ENCODE assay signal across 8 mouse cellular contexts in the genomic region with DNA sequence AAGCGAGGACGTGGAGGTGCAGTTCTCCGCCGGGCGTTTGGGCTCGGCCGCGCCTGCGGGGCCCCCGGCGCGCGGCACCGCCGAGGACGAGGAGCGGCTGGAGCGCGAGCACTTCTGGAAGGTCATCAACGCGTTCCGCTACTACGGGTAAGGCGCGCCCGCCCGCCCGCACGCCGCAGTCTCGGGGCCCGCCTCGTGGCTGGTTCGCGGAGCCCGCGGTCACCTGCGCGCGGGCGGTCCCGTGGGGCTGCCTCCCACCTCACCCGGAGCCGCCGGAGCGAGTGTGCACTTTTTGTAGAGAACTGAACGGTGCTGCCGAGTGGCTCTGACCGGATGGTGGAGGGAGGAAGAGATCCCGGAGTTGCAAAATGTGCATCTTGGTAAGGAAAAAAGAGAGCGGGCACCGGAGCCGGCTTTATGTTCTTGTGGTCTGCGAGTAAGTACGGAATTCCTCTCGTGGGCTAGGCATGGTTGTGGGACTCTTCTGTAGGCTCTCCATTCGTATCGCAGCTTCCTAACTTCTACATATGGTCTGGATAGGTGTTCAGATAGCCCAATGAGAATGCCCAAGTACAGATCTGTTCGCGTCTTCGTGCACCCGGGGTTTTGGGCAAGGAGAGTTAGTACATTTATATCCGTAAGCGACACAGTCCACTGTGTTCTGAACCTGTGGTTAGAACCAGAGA. TPM values are rescaled to one million over a fixed set of nuclear protein-coding genes. Genes with fewer than 3 reads are reported as not detected.
DNase-seq lines count a peak whose midpoint lies in the region; ATAC-seq and TF ChIP-seq lines count a peak whose summit lies in the region.

No protein-coding gene starts in this region.

- H3K4me2 ChIP-seq in intestine, embryonic 16.5 days (ENCODE audit: low read depth, low read length) = peak overlapping the region; percentile 64
- peak overlapping the region; percentile 80 for H3K4me2 ChIP-seq in midbrain, embryonic 14.5 days (ENCODE audit: low read length)

- TF ChIP-seq POLR2A in heart, adult 2 months (IDR thresholded peaks at IDR 0.05; ENCODE audit: insufficient read depth, low read depth, low read length) = no peak

- peak; percentile 61 to 69 for DNase-seq in heart, adult 2 months
- DNase-seq in heart, postnatal 25 days (ENCODE audit: low spot score) = no peak
- peak; percentile 70 to 73 for DNase-seq in cerebellum, postnatal 10 days
- peak; percentile 44 to 54 for DNase-seq in frontal cortex, postnatal 36 days (ENCODE audit: low spot score in 2 of 2)
- peak; percentile 73 for DNase-seq in limb, embryonic 10.5 days (ENCODE audit: low spot score)
- peak; percentile 73 for DNase-seq in midbrain, embryonic 14.5 days
- peak; percentile 42 to 44 for DNase-seq in spleen, postnatal 36 days (ENCODE audit: low spot score in 2 of 2)

- peaks cover 1% of the 10 kb centered on the region; the same call in 1 of the 2 replicates for H3K4me1 ChIP-seq in heart, adult 2 months (ENCODE audit: control insufficient read depth, insufficient read depth, low read length)
- H3K4me1 ChIP-seq in intestine, embryonic 16.5 days (ENCODE audit: control insufficient read depth, insufficient read depth, low read length) = peaks cover 16% of the 10 kb centered on the region
- peaks cover 25% of the 10 kb centered on the region for H3K4me1 ChIP-seq in limb, embryonic 10.5 days
- peaks cover 20% of the 10 kb centered on the region for H3K4me1 ChIP-seq in midbrain, embryonic 14.5 days (ENCODE audit: control insufficient read depth, insufficient read depth, low read length)

- peaks cover 11% of the 10 kb centered on the region for H3K36me3 ChIP-seq in heart, adult 2 months (ENCODE audit: control insufficient read depth, insufficient read depth, low read length)
- H3K36me3 ChIP-seq in intestine, embryonic 16.5 days (ENCODE audit: control insufficient read depth, insufficient read depth, low read length) = no peaks in the 10 kb centered on the region
- H3K36me3 ChIP-seq in limb, embryonic 10.5 days = no peaks in the 10 kb centered on the region
- H3K36me3 ChIP-seq in midbrain, embryonic 14.5 days (ENCODE audit: control insufficient read depth, insufficient read depth, low read length) = no peaks in the 10 kb centered on the region

- H3K9me3 ChIP-seq in intestine, embryonic 16.5 days (ENCODE audit: control insufficient read depth, low read length) = no peaks in the 10 kb centered on the region
- no peaks in the 10 kb centered on the region for H3K9me3 ChIP-seq in limb, embryonic 10.5 days (replicated peaks)
- H3K9me3 ChIP-seq in midbrain, embryonic 14.5 days (ENCODE audit: control insufficient read depth, low read length) = no peaks in the 10 kb centered on the region

- no peaks in the 10 kb centered on the region for H3K27me3 ChIP-seq in heart, adult 2 months (ENCODE audit: control insufficient read depth, insufficient read depth, low read length)
- H3K27me3 ChIP-seq in intestine, embryonic 16.5 days (replicated peaks; ENCODE audit: control insufficient read depth, insufficient read depth, low read length) = no peaks in the 10 kb centered on the region
- no peaks in the 10 kb centered on the region for H3K27me3 ChIP-seq in limb, embryonic 10.5 days (ENCODE audit: low read depth, poor library complexity, severe bottlenecking)
- H3K27me3 ChIP-seq in midbrain, embryonic 14.5 days (ENCODE audit: control insufficient read depth, insufficient read depth, low read length) = no peaks in the 10 kb centered on the region

- H3K79me2 ChIP-seq in heart, adult 2 months (replicated peaks; ENCODE audit: control insufficient read depth, insufficient read depth, low read length) = no peaks in the 10 kb centered on the region; the same call in 1 of the 2 replicates

- peak overlapping the region; percentile 76 for H3K4me3 ChIP-seq in heart, adult 2 months
- H3K4me3 ChIP-seq in intestine, embryonic 16.5 days (ENCODE audit: low read length) = peak overlapping the region; percentile 68
- peak overlapping the region; percentile 86 for H3K4me3 ChIP-seq in limb, embryonic 10.5 days
- H3K4me3 ChIP-seq in midbrain, embryonic 14.5 days (replicated peaks; ENCODE audit: low read depth, low read length) = peak overlapping the region; percentile 79

- no peak for TF ChIP-seq CTCF in heart, adult 2 months (IDR thresholded peaks at IDR 0.05)

- TF ChIP-seq EP300 in heart, adult 2 months (IDR thresholded peaks at IDR 0.05; ENCODE audit: insufficient read depth, low read depth, low read length) = no peak

- intact Hi-C loops in heart, adult 2 months (cut with DNase I) = loop anchor here (2.0 kb wide), 1 partner anchor 42 kb away; a partner anchor contains a TSS
- intact Hi-C loops in heart, postnatal 25 days (cut with DNase I) = loop anchor here (5.0 kb wide), 2 partner anchors 39 to 41 kb away; a partner anchor contains a TSS

- peak; percentile 80 for ATAC-seq in intestine, embryonic 16.5 days
- ATAC-seq in midbrain, embryonic 14.5 days (ENCODE audit: low FRiP score, low TSS enrichment) = peak; percentile 65

- WGBS in heart, adult 2 months = under 1% methylated on average over 64 of the region's 64 CpGs
- under 1% methylated on average over 55 of the region's 64 CpGs for WGBS in intestine, embryonic 16.5 days
- WGBS in limb, embryonic 10.5 days = under 1% methylated on average over 64 of the region's 64 CpGs
- WGBS in midbrain, embryonic 14.5 days = under 1% methylated on average over 55 of the region's 64 CpGs

- H3K27ac ChIP-seq in heart, adult 2 months = peak overlapping the region; percentile 79
- peak overlapping the region; percentile 78 for H3K27ac ChIP-seq in intestine, embryonic 16.5 days (ENCODE audit: low read length)
- peak overlapping the region; percentile 94 for H3K27ac ChIP-seq in limb, embryonic 10.5 days
- peak overlapping the region; percentile 77 for H3K27ac ChIP-seq in midbrain, embryonic 14.5 days (replicated peaks; ENCODE audit: low read depth, low read length)

- H3K9ac ChIP-seq in heart, adult 2 months (ENCODE audit: low read depth, low read length) = peak overlapping the region; percentile 73
- H3K9ac ChIP-seq in intestine, embryonic 16.5 days (ENCODE audit: low read depth, low read length) = peak overlapping the region; percentile 84
- H3K9ac ChIP-seq in midbrain, embryonic 14.5 days (replicated peaks; ENCODE audit: low read length) = peak overlapping the region; percentile 77

RNA-seq across cellular contexts. Expression of a gene that starts 0.6 kb away (rescaled TPM):
- total RNA-seq in heart, adult 2 months (2021) = 10 to 100 TPM; 32.8 to 36.4 TPM
- 13.0 and 23.3 TPM in 2 replicates for polyA plus RNA-seq in heart, adult 2 months (2012; rRNA removed)
- total RNA-seq in heart, postnatal 25 days (2021) = 10 to 100 TPM; 31.0 to 33.3 TPM
- polyA plus RNA-seq in intestine, embryonic 16.5 days (2015; fragmentation: Nextera tagmentation; extraction: Ambion mirVana) = 13.7 and 15.6 TPM in 2 replicates
- 30.4 and 33.3 TPM in 2 replicates for polyA plus RNA-seq in limb, embryonic 10.5 days (2016; fragmentation: Nextera tagmentation; extraction: Ambion mirVana)
- 18.0 and 18.4 TPM in 2 replicates for polyA plus RNA-seq in midbrain, embryonic 14.5 days (2014; fragmentation: Nextera tagmentation; extraction: Ambion mirVana)

RNA-seq across cellular contexts. Expression of a gene that starts 39.4 kb away (rescaled TPM):
- total RNA-seq in heart, adult 2 months (2021) = 1 to 10 TPM; 2.3 to 2.5 TPM
- polyA plus RNA-seq in heart, adult 2 months (2012; rRNA removed) = 5.4 and 9.7 TPM in 2 replicates
- 1 to 10 TPM; 2.4 to 2.8 TPM for total RNA-seq in heart, postnatal 25 days (2021)
- polyA plus RNA-seq in intestine, embryonic 16.5 days (2015; fragmentation: Nextera tagmentation; extraction: Ambion mirVana) = 10.2 TPM in 2 replicates
- polyA plus RNA-seq in limb, embryonic 10.5 days (2016; fragmentation: Nextera tagmentation; extraction: Ambion mirVana) = 6.5 and 9.0 TPM in 2 replicates
- polyA plus RNA-seq in midbrain, embryonic 14.5 days (2014; fragmentation: Nextera tagmentation; extraction: Ambion mirVana) = 4.8 and 6.9 TPM in 2 replicates

RNA-seq across cellular contexts. Expression of a gene that starts 39.6 kb away (rescaled TPM):
- 10 to 100 TPM; 35.3 to 37.6 TPM for total RNA-seq in heart, adult 2 months (2021)
- 29.5 and 31.5 TPM in 2 replicates for polyA plus RNA-seq in heart, adult 2 months (2012; rRNA removed)
- 10 to 100 TPM; 38.1 to 41.2 TPM for total RNA-seq in heart, postnatal 25 days (2021)
- 106 and 108 TPM in 2 replicates for polyA plus RNA-seq in intestine, embryonic 16.5 days (2015; fragmentation: Nextera tagmentation; extraction: Ambion mirVana)
- 31.9 and 32.0 TPM in 2 replicates for polyA plus RNA-seq in limb, embryonic 10.5 days (2016; fragmentation: Nextera tagmentation; extraction: Ambion mirVana)
- 28.5 and 40.7 TPM in 2 replicates for polyA plus RNA-seq in midbrain, embryonic 14.5 days (2014; fragmentation: Nextera tagmentation; extraction: Ambion mirVana)

RNA-seq across cellular contexts. Expression of a gene that starts 41.8 kb away (rescaled TPM):
- 10 to 100 TPM; 10.9 to 11.1 TPM for total RNA-seq in heart, adult 2 months (2021)
- polyA plus RNA-seq in heart, adult 2 months (2012; rRNA removed) = 4.7 and 7.4 TPM in 2 replicates
- 10 to 100 TPM in 1 of 2 experiments, 1 to 10 TPM in 1; 9.7 to 10.8 TPM for total RNA-seq in heart, postnatal 25 days (2021)
- 16.9 and 17.6 TPM in 2 replicates for polyA plus RNA-seq in intestine, embryonic 16.5 days (2015; fragmentation: Nextera tagmentation; extraction: Ambion mirVana)
- 26.7 and 26.8 TPM in 2 replicates for polyA plus RNA-seq in limb, embryonic 10.5 days (2016; fragmentation: Nextera tagmentation; extraction: Ambion mirVana)
- polyA plus RNA-seq in midbrain, embryonic 14.5 days (2014; fragmentation: Nextera tagmentation; extraction: Ambion mirVana) = 66.5 and 68.7 TPM in 2 replicates
